Mouse (Mus musculus) intestine, embryonic 16.5 days (tissue): Measurements from ENCODE around the gene Helb. TPM values are rescaled to one million over a fixed set of nuclear protein-coding genes. Genes with fewer than 3 reads are reported as not detected.

Experiments
- ATAC-seq: fragments of 200-750 bp; cut with Nextera tagmentation; 2 replicates; pipeline ENCODE4 v1.8.0; 2017; ENCODE audit warnings: moderate TSS enrichment, moderate library complexity
- H3K27ac ChIP-seq: fragments of 300-500 bp; sonication (generic); 2 replicates; pipeline ENCODE4 v1.5.1; 2014; ENCODE audit warnings: mild to moderate bottlenecking, low read length
- H3K27me3 ChIP-seq: fragments of 300-500 bp; sonication (generic); replicated peaks from 2 replicates; pipeline ENCODE4 v1.6.1; 2014; ENCODE audit warnings: low read length, control low read depth, mixed read lengths; ENCODE audit not compliant: control insufficient read depth, insufficient read depth
- H3K36me3 ChIP-seq: fragments of 300-500 bp; sonication (generic); 2 replicates; pipeline ENCODE4 v1.6.1; 2014; ENCODE audit warnings: low read length, control low read depth; ENCODE audit not compliant: control insufficient read depth, insufficient read depth
- H3K4me1 ChIP-seq: fragments of 300-500 bp; sonication (generic); 2 replicates; pipeline ENCODE4 v1.6.1; 2014; ENCODE audit warnings: low read length, control low read depth, mixed read lengths; ENCODE audit not compliant: control insufficient read depth, insufficient read depth
- H3K4me2 ChIP-seq: fragments of 300-500 bp; sonication (generic); 2 replicates; pipeline ENCODE4 v1.6.1; 2014; ENCODE audit warnings: low read depth, low read length, control low read depth
- H3K4me3 ChIP-seq: fragments of 300-500 bp; sonication (generic); 2 replicates; pipeline ENCODE4 v1.5.1; 2014; ENCODE audit warnings: mild to moderate bottlenecking, low read length
- H3K9ac ChIP-seq: fragments of 300-500 bp; sonication (generic); 2 replicates; pipeline ENCODE4 v1.6.1; 2014; ENCODE audit warnings: low read depth, low read length
- H3K9me3 ChIP-seq: fragments of 300-500 bp; sonication (generic); 2 replicates; pipeline ENCODE4 v1.6.1; 2016; ENCODE audit warnings: low read length, control low read depth; ENCODE audit not compliant: control insufficient read depth
- WGBS: fragments of 180-500 bp; shearing (Covaris S2); extraction: QIAGEN DNeasy Blood & Tissue Kit; methylation state at CpG from one replicate; pipeline ENCODE4 v1.1.7; 2014; 5-methylcytosine and 5-hydroxymethylcytosine counted together
- polyA plus RNA-seq: library from polyadenylated mRNA; unstranded; fragments of >200 nt; fragmentation: Nextera tagmentation; extraction: Ambion mirVana; gene quantifications from 2 replicates; pipeline ENCODE4 v1.2.1, GENCODE M21; 2015

Gene Helb
- polyA plus RNA-seq, result 4.1 and 4.2 TPM in 2 replicates

DNA sequence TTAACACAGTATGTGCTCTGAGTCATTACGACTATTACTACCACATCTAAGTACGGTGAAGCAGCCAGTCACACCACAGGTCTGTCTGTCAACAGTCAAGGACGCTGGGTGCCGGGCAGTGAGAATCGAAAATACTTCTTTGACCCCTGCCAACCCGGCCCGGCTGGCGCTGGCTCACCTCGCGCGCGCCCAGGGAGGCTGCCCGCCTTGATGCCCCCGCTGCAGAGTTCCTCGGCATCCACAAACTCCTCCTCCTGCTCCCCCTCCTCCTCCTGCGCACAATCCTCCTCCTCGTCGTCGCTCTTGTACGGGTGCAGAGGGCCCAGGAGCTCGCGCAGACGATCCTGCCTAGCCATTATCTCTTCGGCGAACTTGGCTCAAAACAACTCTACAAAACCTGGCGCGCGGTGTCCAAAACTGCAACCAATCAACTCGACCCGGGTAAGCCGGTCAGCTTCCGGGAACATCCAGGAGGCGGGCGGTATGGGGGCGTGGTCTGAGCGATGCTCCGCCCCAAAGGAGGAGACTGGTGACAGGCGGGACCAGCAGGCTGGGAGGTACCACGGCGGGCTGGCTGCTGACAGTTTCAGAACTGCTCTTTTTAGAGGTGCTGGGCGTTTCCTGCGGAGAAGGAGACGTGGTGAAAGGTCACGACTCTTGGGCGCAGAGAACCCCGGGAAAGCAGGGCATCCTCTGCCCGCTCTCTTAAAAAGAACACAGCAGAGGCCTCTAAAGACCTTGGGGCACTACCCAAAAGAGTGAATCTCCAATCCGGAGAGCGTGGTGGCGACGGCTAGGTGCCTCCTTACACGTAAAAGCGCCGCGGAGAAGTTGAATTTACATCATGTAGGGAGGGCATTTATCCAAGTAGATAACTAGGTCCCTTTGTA lies at the start of gene Helb:
Gene Helb, minus strand, starts transcription at position 481 of the 890 bp plus-strand sequence.
- no peaks in the 10 kb centered on the region for H3K36me3 ChIP-seq
- peak within 1 kb of the TSS; percentile 74 for H3K4me3 ChIP-seq
- H3K4me2 ChIP-seq, result peak within 1 kb of the TSS; percentile 87
- H3K4me1 ChIP-seq, result no peaks in the 10 kb centered on the region
- ATAC-seq, result peak; percentile 100
- H3K9ac ChIP-seq, result peak within 1 kb of the TSS; percentile 79
- H3K27ac ChIP-seq, result peak within 1 kb of the TSS; percentile 82
- no peaks in the 10 kb centered on the region for H3K27me3 ChIP-seq
- WGBS, result under 1% methylated on average over 55 of the region's 55 CpGs
- H3K9me3 ChIP-seq, result peaks cover 2% of the 10 kb centered on the region; the same call in 1 of the 2 replicates

DNA sequence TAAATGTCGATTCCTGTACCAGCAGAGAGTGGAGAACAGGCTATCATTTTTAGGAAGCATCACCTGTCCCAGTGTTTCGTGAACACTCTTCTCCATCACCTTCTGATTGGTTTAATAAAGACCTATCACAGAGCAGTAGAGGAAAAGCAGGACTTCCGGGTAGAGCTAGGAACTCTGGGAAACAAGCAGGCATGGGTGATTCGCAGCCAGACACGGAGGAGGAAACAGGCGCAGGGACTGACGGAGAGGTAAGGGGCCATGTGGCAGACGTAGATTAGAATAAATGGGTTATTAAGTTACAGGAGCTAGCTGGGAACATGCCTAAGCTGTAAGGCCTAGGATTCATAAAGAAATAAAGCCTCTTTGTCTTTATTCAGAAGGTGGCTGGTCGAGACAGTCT lies 47.7 kb upstream of the Helb start:
- no peak for ATAC-seq
- Histone ChIP-seq H3K27me3 (no peaks in the 10 kb centered on the region), H3K36me3 (no peaks in the 10 kb centered on the region), H3K4me1 (no peaks in the 10 kb centered on the region), H3K9me3 (no peaks in the 10 kb centered on the region), H3K27ac (no peak overlapping the region), H3K9ac (no peak overlapping the region), H3K4me3 (no peak overlapping the region), H3K4me2 (no peak overlapping the region)
- 78% methylated on average over 9 of the region's 9 CpGs for WGBS

DNA sequence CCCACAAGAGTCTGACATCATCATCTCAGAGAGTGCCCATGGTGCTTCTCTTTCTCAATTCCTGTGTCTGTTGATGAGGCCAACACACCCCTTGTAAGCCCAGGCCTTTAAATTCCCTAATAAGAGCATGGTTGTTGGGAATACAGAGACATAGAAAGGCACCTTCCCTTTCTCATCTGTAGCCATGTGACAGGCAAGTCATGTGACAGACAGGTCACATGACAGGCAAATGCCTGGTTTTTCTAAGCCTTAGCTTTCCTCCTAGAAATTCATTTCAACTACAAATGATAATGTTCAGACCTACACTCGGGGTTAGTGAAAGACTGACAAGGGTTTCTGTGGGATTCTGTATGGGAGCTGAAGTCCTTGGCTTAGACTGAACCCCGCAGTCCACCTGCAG lies 41.1 kb upstream of the Helb start:
- Histone ChIP-seq H3K36me3 (no peaks in the 10 kb centered on the region), H3K4me3 (no peak overlapping the region), H3K27ac (no peak overlapping the region), H3K4me1 (no peaks in the 10 kb centered on the region), H3K9ac (no peak overlapping the region), H3K4me2 (no peak overlapping the region), H3K9me3 (no peaks in the 10 kb centered on the region), H3K27me3 (no peaks in the 10 kb centered on the region)
- no peak for ATAC-seq
- 90% methylated on average over 2 of the region's 2 CpGs for WGBS

DNA sequence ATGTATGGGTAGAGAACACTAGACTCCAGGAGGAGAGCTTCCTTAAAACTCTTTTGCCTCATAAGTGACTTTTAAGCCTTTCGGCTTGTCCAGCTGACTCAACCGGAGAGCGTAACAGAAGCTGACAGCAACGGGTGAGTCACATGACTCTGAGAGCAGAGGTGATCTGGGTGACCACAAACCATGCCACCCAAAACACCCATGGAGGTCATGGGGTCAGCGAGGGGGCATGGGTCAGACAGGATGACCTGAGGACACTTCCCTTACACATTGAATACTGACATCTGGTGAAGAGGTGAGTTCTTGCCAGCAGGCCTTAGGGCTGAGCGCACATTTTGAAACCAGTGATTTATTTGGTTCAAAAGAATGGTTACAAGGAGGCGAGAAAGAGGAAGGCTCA lies 38.9 kb upstream of the Helb start:
- no peak overlapping the region for H3K9ac ChIP-seq
- H3K4me3 ChIP-seq, result no peak overlapping the region

DNA sequence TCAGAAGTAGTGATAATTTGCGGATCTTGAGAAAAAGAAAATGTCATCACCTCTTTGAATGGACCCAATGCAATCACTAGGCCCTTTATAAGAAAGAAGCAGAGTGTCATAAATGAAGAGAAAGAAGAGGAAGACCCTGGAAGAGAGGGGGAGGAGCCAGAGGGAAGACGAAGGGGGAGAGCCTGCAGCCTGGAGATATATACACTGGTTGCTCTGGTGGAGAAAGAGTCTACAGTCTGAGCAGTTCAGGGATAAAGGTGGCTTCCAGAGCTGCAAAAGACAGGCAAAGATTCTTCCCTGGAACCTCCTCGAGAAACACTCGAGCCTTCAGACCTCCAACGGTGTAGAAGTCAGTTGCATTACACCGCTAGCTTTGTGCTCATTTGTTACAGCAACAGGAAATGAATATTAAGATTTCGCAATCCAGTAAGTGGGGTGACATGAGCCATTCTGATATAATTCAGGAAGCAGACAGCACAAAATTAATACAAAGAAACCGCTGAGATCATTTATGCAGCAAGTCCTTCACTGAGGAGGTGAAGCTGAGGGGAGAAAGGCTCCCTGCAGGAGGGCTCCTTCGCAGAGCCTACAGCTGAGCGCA lies 28.2 kb upstream of the Helb start:
- no peak overlapping the region for H3K9ac ChIP-seq
- no peaks in the 10 kb centered on the region for H3K4me1 ChIP-seq
- no peaks in the 10 kb centered on the region for H3K36me3 ChIP-seq

More for the DNA sequence above, 38.9 kb upstream of the Helb start:
- Histone ChIP-seq H3K4me2 (no peak overlapping the region), H3K27me3 (no peaks in the 10 kb centered on the region), H3K27ac (no peak overlapping the region), H3K9me3 (no peaks in the 10 kb centered on the region), H3K36me3 (no peaks in the 10 kb centered on the region), H3K4me1 (no peaks in the 10 kb centered on the region)
- 89% methylated on average over 7 of the region's 7 CpGs for WGBS
- no peak for ATAC-seq

DNA sequence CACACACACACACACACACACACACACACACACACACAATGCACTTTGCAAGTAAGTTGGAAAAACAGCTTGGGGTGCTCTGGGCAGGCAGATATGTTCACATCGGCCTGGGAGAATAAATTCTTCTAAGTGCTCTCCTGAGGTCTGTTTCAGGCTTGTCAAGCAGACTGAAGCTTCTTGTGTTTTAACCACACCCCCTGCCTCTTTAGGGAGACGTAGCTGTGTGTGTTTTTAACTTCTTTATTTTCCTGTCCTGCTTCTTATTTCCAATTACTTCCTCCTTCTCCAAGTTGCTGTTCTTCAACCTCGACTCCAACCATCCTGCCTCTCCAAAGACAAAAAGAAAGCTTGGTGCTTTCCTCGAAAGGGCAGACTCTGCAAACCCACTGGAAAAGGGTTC lies 27.4 kb upstream of the Helb start:
- H3K4me1 ChIP-seq, result no peaks in the 10 kb centered on the region
- ATAC-seq, result no peak

More for the DNA sequence above, 28.2 kb upstream of the Helb start:
- WGBS, result 65% methylated on average over 10 of the region's 10 CpGs
- Histone ChIP-seq H3K27me3 (no peaks in the 10 kb centered on the region), H3K27ac (no peak overlapping the region), H3K4me2 (no peak overlapping the region), H3K9me3 (no peaks in the 10 kb centered on the region), H3K4me3 (no peak overlapping the region)
- 0 out of 2 replicates have a peak, but pooled peaks have one; percentile 42 for ATAC-seq

DNA sequence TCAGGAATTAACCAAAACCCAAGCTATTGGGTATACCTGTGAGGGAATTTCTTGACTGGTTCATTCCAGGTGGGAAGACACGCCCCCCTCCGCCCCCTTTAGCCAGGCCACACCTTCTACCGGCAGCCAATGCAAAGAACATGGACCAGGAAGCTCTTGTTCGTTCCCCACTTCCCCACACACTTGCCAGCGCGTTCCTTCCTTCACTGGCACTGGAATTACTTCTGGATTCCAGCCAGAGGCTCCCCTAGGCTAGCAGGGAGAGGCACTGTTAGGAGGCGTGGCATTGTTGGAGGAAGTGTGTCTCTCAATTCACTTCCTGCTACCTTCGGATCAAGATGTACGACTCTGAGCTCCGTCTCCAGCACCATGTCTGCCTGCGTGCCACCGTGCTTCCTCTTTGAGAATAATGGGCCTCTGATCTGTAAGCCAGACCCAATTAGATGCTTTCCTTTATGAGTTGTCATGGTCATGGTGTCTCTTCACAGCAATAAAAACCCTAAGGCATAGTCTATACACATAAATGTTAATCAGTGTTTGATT lies 23.3 kb upstream of the Helb start:
- H3K9ac ChIP-seq, result no peak overlapping the region
- no peaks in the 10 kb centered on the region for H3K27me3 ChIP-seq
- H3K4me3 ChIP-seq, result no peak overlapping the region
- H3K27ac ChIP-seq, result no peak overlapping the region
- 80% methylated on average over 12 of the region's 12 CpGs for WGBS
- no peak overlapping the region for H3K4me2 ChIP-seq
- no peaks in the 10 kb centered on the region for H3K9me3 ChIP-seq
- no peak for ATAC-seq
- H3K36me3 ChIP-seq, result no peaks in the 10 kb centered on the region
- no peaks in the 10 kb centered on the region for H3K4me1 ChIP-seq

More for the DNA sequence above, 27.4 kb upstream of the Helb start:
- H3K9me3 ChIP-seq, result no peaks in the 10 kb centered on the region
- no peak overlapping the region for H3K4me3 ChIP-seq
- H3K27me3 ChIP-seq, result no peaks in the 10 kb centered on the region
- WGBS, result 61% methylated on average over 4 of the region's 4 CpGs
- H3K9ac ChIP-seq, result no peak overlapping the region
- H3K27ac ChIP-seq, result no peak overlapping the region
- no peaks in the 10 kb centered on the region for H3K36me3 ChIP-seq
- no peak overlapping the region for H3K4me2 ChIP-seq

DNA sequence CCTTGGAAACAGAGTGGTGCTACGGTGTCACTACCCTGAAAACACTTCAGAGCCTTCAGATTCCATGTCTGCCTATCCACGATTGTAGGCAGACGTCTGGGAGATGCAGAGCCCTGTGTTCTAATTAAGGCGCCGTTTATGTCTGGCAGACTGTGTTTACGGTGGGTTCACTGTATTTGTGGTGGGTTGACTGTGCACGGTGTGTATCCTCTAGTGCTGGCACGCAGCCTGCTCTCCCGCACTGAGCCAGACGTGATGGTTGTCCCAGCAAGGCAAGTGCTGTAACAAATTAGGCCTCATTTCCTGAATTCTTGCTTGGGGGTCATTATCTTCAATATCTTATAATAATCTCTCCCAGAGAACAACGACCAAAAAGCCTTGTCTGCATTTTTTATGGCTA lies 20.9 kb upstream of the Helb start:
- no peaks in the 10 kb centered on the region for H3K27me3 ChIP-seq
- H3K9ac ChIP-seq, result no peak overlapping the region
- H3K27ac ChIP-seq, result no peak overlapping the region
- H3K36me3 ChIP-seq, result no peaks in the 10 kb centered on the region
- H3K4me3 ChIP-seq, result no peak overlapping the region
- no peak for ATAC-seq
- H3K9me3 ChIP-seq, result no peaks in the 10 kb centered on the region
- 51% methylated on average over 11 of the region's 11 CpGs for WGBS
- no peaks in the 10 kb centered on the region for H3K4me1 ChIP-seq
- no peak overlapping the region for H3K4me2 ChIP-seq

DNA sequence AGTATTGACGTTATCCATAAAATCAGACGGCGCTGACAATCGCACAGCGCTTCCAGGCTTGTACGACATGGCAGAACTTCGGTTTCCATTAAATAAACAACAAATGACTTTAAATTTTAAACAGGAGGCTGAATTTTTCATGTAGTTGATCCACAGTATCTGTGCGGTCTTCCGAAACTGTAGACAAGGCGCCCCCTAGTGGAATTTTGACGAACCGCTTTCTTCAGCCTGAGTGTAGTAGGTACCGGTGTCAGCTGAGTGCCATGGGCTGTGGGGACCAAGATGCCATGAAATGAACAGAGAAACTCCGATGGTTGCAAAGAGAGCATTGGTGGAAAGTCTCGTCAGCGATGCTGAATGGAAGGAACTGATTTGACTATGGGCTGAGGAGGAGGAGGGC lies 17.8 kb upstream of the Helb start:
- no peaks in the 10 kb centered on the region for H3K9me3 ChIP-seq
- ATAC-seq, result no peak
- no peaks in the 10 kb centered on the region for H3K27me3 ChIP-seq
- no peak overlapping the region for H3K4me2 ChIP-seq
- H3K36me3 ChIP-seq, result no peaks in the 10 kb centered on the region
- no peak overlapping the region for H3K9ac ChIP-seq
- no peak overlapping the region for H3K27ac ChIP-seq
- H3K4me3 ChIP-seq, result no peak overlapping the region
- H3K4me1 ChIP-seq, result no peaks in the 10 kb centered on the region
- WGBS, result 61% methylated on average over 16 of the region's 16 CpGs
